Mouse (Mus musculus) kidney, postnatal 14 days (tissue): ENCODE measurements at regions not wholly inside any gene's neighbourhood (a gene's known extent, or its start where the extent isn't known, plus 50 kb on each side); places are given as distances from the start of the nearest gene placed in this dataset.
A peak's percentile ranks its signal among the peaks of the same experiment; 100 is the strongest.

Source experiments
- DNase-seq: peaks from one replicate; pipeline ENCODE4 v3.0.0; 2022; ENCODE audit warnings: mixed read lengths

- DNase-seq = no peak
Measured at GRCm38 (mm10) chr1:186435336-186435972, 270.3 kb downstream of the Tgfb2 start.

- no peak for DNase-seq
Measured at GRCm38 (mm10) chr1:186434782-186435181, 271.0 kb downstream of the Tgfb2 start.

GRCm38 (mm10) chr1:186434007-186434406, 271.8 kb downstream of the Tgfb2 start:
- DNase-seq = no peak

- peak; percentile 13 for DNase-seq
Measured at GRCm38 (mm10) chr1:186433169-186433665, 272.6 kb downstream of the Tgfb2 start.

GRCm38 (mm10) chr1:186425421-186425820, 280.4 kb downstream of the Tgfb2 start:
- DNase-seq = no peak

- no peak for DNase-seq
Measured at GRCm38 (mm10) chr1:186424084-186424483, 281.7 kb downstream of the Tgfb2 start.

GRCm38 (mm10) chr1:186417101-186417500, 288.7 kb downstream of the Tgfb2 start:
- DNase-seq = no peak

- no peak for DNase-seq
Measured at GRCm38 (mm10) chr1:186415321-186415720, 290.5 kb downstream of the Tgfb2 start.

- DNase-seq = no peak
Measured at GRCm38 (mm10) chr1:186413886-186414245, 291.9 kb downstream of the Tgfb2 start.

GRCm38 (mm10) chr1:186413064-186413885, 292.5 kb downstream of the Tgfb2 start:
- no peak for DNase-seq

GRCm38 (mm10) chr1:186412296-186412695, 293.5 kb downstream of the Tgfb2 start:
- DNase-seq = no peak

GRCm38 (mm10) chr1:186408986-186409441, 291.9 kb upstream of the Lyplal1 start:
- no peak for DNase-seq

- no peak for DNase-seq
Measured at GRCm38 (mm10) chr1:186407656-186408055, 290.5 kb upstream of the Lyplal1 start.

GRCm38 (mm10) chr1:186405693-186406092, 288.6 kb upstream of the Lyplal1 start:
- DNase-seq = no peak

- peak; percentile 10 for DNase-seq
Measured at GRCm38 (mm10) chr1:186399762-186400161, 282.7 kb upstream of the Lyplal1 start.

- peak; percentile 17 for DNase-seq
Measured at GRCm38 (mm10) chr1:186393005-186393404, 275.9 kb upstream of the Lyplal1 start.

GRCm38 (mm10) chr1:186384440-186384839, 267.3 kb upstream of the Lyplal1 start:
- DNase-seq = no peak

GRCm38 (mm10) chr1:186383453-186383852, 266.3 kb upstream of the Lyplal1 start:
- DNase-seq = no peak

GRCm38 (mm10) chr1:186383006-186383405, 265.9 kb upstream of the Lyplal1 start:
- DNase-seq = no peak

- no peak for DNase-seq
Measured at GRCm38 (mm10) chr1:186379938-186380847, 263.1 kb upstream of the Lyplal1 start.

- DNase-seq = no peak
Measured at GRCm38 (mm10) chr1:186376906-186377623, 260.0 kb upstream of the Lyplal1 start.

- DNase-seq = no peak
Measured at GRCm38 (mm10) chr1:186374009-186374649, 257.0 kb upstream of the Lyplal1 start.
